Mouse (Mus musculus) embryonic facial prominence, embryonic 13.5 days (tissue): ENCODE data around the gene Capn13. TPM values are rescaled to one million over a fixed set of nuclear protein-coding genes. Genes with fewer than 3 reads are reported as not detected.
"Not testable (repeated sequence)": the region's sequence is repeated elsewhere in the genome, so short reads cannot be mapped to it uniquely, and the experiment has no call there.

Experiments
- ATAC-seq: fragments of 200-750 bp; cut with Nextera tagmentation; 2 replicates; pipeline ENCODE4 v1.8.0; 2017; ENCODE audit warnings: low read depth; ENCODE audit not compliant: insufficient number of reproducible peaks, insufficient read depth, low FRiP score, low TSS enrichment
- H3K27ac ChIP-seq: fragments of 300-500 bp; sonication (generic); 2 replicates; pipeline ENCODE4 v1.5.1; 2015; ENCODE audit warnings: moderate library complexity, mild to moderate bottlenecking, inconsistent platforms
- H3K27me3 ChIP-seq: fragments of 300-500 bp; sonication (generic); 2 replicates; pipeline ENCODE4 v1.6.1; 2015; ENCODE audit warnings: mild to moderate bottlenecking, inconsistent platforms
- H3K36me3 ChIP-seq: fragments of 300-500 bp; sonication (generic); 2 replicates; pipeline ENCODE4 v1.6.1; 2015; ENCODE audit warnings: mild to moderate bottlenecking, inconsistent platforms
- H3K4me1 ChIP-seq: fragments of 300-500 bp; sonication (generic); 2 replicates; pipeline ENCODE4 v1.6.1; 2015; ENCODE audit warnings: inconsistent platforms
- H3K4me2 ChIP-seq: fragments of 300-500 bp; sonication (generic); 2 replicates; pipeline ENCODE4 v1.6.1; 2015; ENCODE audit warnings: moderate library complexity, mild to moderate bottlenecking, inconsistent platforms
- H3K4me3 ChIP-seq: fragments of 300-500 bp; sonication (generic); 2 replicates; pipeline ENCODE4 v1.5.1; 2015; ENCODE audit warnings: mild to moderate bottlenecking, inconsistent platforms
- H3K9ac ChIP-seq: fragments of 300-500 bp; sonication (generic); 2 replicates; pipeline ENCODE4 v1.6.1; 2015; ENCODE audit warnings: mild to moderate bottlenecking, inconsistent platforms
- H3K9me3 ChIP-seq: fragments of 300-500 bp; sonication (generic); 2 replicates; pipeline ENCODE4 v1.6.1; 2016; ENCODE audit warnings: inconsistent platforms
- WGBS: fragments of 180-500 bp; shearing (Covaris S2); methylation state at CpG from one replicate; pipeline ENCODE4 v1.1.7; 2015; ENCODE audit warnings: mixed read lengths; 5-methylcytosine and 5-hydroxymethylcytosine counted together
- polyA plus RNA-seq: library from polyadenylated mRNA; unstranded; fragments of >200 nt; fragmentation: Nextera tagmentation; extraction: Ambion mirVana; gene quantifications from 2 replicates; pipeline ENCODE4 v1.2.1, GENCODE M21; 2015

The Capn13 gene
- polyA plus RNA-seq, 1 experiment from 2014 or later: not detected

- H3K9ac ChIP-seq: no peak overlapping the region
- peaks cover 35% of the 10 kb centered on the region for H3K27me3 ChIP-seq
- H3K9me3 ChIP-seq: no peaks in the 10 kb centered on the region
- H3K36me3 ChIP-seq: no peaks in the 10 kb centered on the region
- peaks cover 13% of the 10 kb centered on the region for H3K4me1 ChIP-seq
- H3K4me2 ChIP-seq: no peak overlapping the region
- 8% methylated on average over 10 of the region's 10 CpGs for WGBS
- H3K4me3 ChIP-seq: no peak overlapping the region
- H3K27ac ChIP-seq: no peak overlapping the region
- no peak; the same call in 1 of the 2 replicates for ATAC-seq
These were observed 98.6 kb downstream of the Capn13 start for GRCm38 (mm10) chr17:73302104-73302503.

- no peak overlapping the region for H3K27ac ChIP-seq
- no peaks in the 10 kb centered on the region for H3K9me3 ChIP-seq
- no peaks in the 10 kb centered on the region for H3K36me3 ChIP-seq
- no peak for ATAC-seq
- peaks cover 13% of the 10 kb centered on the region for H3K4me1 ChIP-seq
- no peak overlapping the region for H3K4me3 ChIP-seq
- H3K4me2 ChIP-seq: no peak overlapping the region
- no peak overlapping the region for H3K9ac ChIP-seq
- peaks cover 35% of the 10 kb centered on the region for H3K27me3 ChIP-seq
- 32% methylated on average over 15 of the region's 15 CpGs for WGBS
These were observed 99.2 kb downstream of the Capn13 start for GRCm38 (mm10) chr17:73301258-73302050.

- ATAC-seq: no peak
- Histone ChIP-seq H3K9ac (no peak overlapping the region), H3K9me3 (no peaks in the 10 kb centered on the region), H3K4me1 (peaks cover 13% of the 10 kb centered on the region), H3K36me3 (no peaks in the 10 kb centered on the region), H3K4me3 (no peak overlapping the region), H3K27ac (no peak overlapping the region), H3K4me2 (no peak overlapping the region), H3K27me3 (peaks cover 40% of the 10 kb centered on the region)
- WGBS: 68% methylated on average over 7 of the region's 7 CpGs
These were observed 100.4 kb downstream of the Capn13 start for GRCm38 (mm10) chr17:73300147-73300880.

GRCm38 (mm10) chr17:73298981-73299380 is 101.7 kb downstream of the Capn13 start:
- H3K36me3 ChIP-seq: no peaks in the 10 kb centered on the region
- H3K4me3 ChIP-seq: no peak overlapping the region
- ATAC-seq: no peak
- WGBS: 83% methylated on average over 6 of the region's 6 CpGs
- H3K9ac ChIP-seq: no peak overlapping the region
- H3K27ac ChIP-seq: no peak overlapping the region
- peaks cover 13% of the 10 kb centered on the region for H3K4me1 ChIP-seq
- peaks cover 33% of the 10 kb centered on the region for H3K27me3 ChIP-seq
- H3K9me3 ChIP-seq: no peaks in the 10 kb centered on the region
- H3K4me2 ChIP-seq: no peak overlapping the region

- ATAC-seq: no peak
- H3K4me2 ChIP-seq: no peak overlapping the region
- no peaks in the 10 kb centered on the region for H3K36me3 ChIP-seq
- H3K4me1 ChIP-seq: peaks cover 10% of the 10 kb centered on the region
- H3K27me3 ChIP-seq: peaks cover 17% of the 10 kb centered on the region
- no peak overlapping the region for H3K27ac ChIP-seq
- H3K4me3 ChIP-seq: no peak overlapping the region
- no peak overlapping the region for H3K9ac ChIP-seq
- WGBS: 30% methylated on average over 4 of the region's 4 CpGs
- H3K9me3 ChIP-seq: no peaks in the 10 kb centered on the region
These were observed 103.8 kb downstream of the Capn13 start for GRCm38 (mm10) chr17:73296855-73297254.

GRCm38 (mm10) chr17:73293237-73293636 is 107.4 kb downstream of the Capn13 start:
- 80% methylated on average over 3 of the region's 3 CpGs for WGBS
- Histone ChIP-seq H3K27ac (no peak overlapping the region), H3K4me2 (no peak overlapping the region), H3K4me3 (no peak overlapping the region), H3K4me1 (no peaks in the 10 kb centered on the region; the same call in 1 of the 2 replicates), H3K27me3 (peaks cover 8% of the 10 kb centered on the region), H3K9me3 (no peaks in the 10 kb centered on the region), H3K36me3 (no peaks in the 10 kb centered on the region), H3K9ac (no peak overlapping the region)
- ATAC-seq: no peak

GRCm38 (mm10) chr17:73284301-73284700 is 116.4 kb downstream of the Capn13 start:
- H3K4me3 ChIP-seq: no peak overlapping the region
- no peak overlapping the region for H3K27ac ChIP-seq
- no peak overlapping the region for H3K4me2 ChIP-seq
- H3K9ac ChIP-seq: no peak overlapping the region
- no peak for ATAC-seq
- H3K36me3 ChIP-seq: no peaks in the 10 kb centered on the region
- 10% methylated on average over 2 of the region's 2 CpGs for WGBS
- H3K27me3 ChIP-seq: no peaks in the 10 kb centered on the region
- H3K9me3 ChIP-seq: no peaks in the 10 kb centered on the region
- peaks cover 19% of the 10 kb centered on the region for H3K4me1 ChIP-seq

GRCm38 (mm10) chr17:73282702-73283101 is 118.0 kb downstream of the Capn13 start:
- not testable (repeated sequence) for ATAC-seq, H3K4me3 ChIP-seq, H3K9ac ChIP-seq, H3K27ac ChIP-seq, H3K27me3 ChIP-seq, H3K9me3 ChIP-seq, H3K36me3 ChIP-seq, H3K4me2 ChIP-seq
- H3K4me1 ChIP-seq: peaks cover 19% of the 10 kb centered on the region
- WGBS: 47% methylated on average over 6 of the region's 6 CpGs

- ATAC-seq: no peak
- Histone ChIP-seq H3K9ac (no peak overlapping the region), H3K4me3 (no peak overlapping the region), H3K27ac (no peak overlapping the region), H3K36me3 (no peaks in the 10 kb centered on the region), H3K9me3 (no peaks in the 10 kb centered on the region), H3K4me2 (no peak overlapping the region), H3K4me1 (peaks cover 8% of the 10 kb centered on the region; the same call in 1 of the 2 replicates), H3K27me3 (no peaks in the 10 kb centered on the region; the same call in 1 of the 2 replicates)
- WGBS: 90% methylated on average over 4 of the region's 4 CpGs
These were observed 122.9 kb downstream of the Capn13 start for GRCm38 (mm10) chr17:73277770-73278169.

- Histone ChIP-seq H3K27ac (no peak overlapping the region), H3K4me1 (no peaks in the 10 kb centered on the region), H3K27me3 (no peaks in the 10 kb centered on the region; the same call in 1 of the 2 replicates), H3K9me3 (no peaks in the 10 kb centered on the region), H3K9ac (no peak overlapping the region), H3K4me2 (no peak overlapping the region), H3K36me3 (no peaks in the 10 kb centered on the region), H3K4me3 (no peak overlapping the region)
- ATAC-seq: no peak
- WGBS: 85% methylated on average over 10 of the region's 10 CpGs
These were observed 125.6 kb downstream of the Capn13 start for GRCm38 (mm10) chr17:73275066-73275465.

- ATAC-seq: no peak
- H3K9ac ChIP-seq: no peak overlapping the region
- no peaks in the 10 kb centered on the region for H3K4me1 ChIP-seq
- no peaks in the 10 kb centered on the region; the same call in 1 of the 2 replicates for H3K27me3 ChIP-seq
- H3K27ac ChIP-seq: no peak overlapping the region
- H3K4me3 ChIP-seq: no peak overlapping the region
- WGBS: 76% methylated on average over 7 of the region's 7 CpGs
- H3K36me3 ChIP-seq: no peaks in the 10 kb centered on the region
- H3K9me3 ChIP-seq: no peaks in the 10 kb centered on the region
- no peak overlapping the region for H3K4me2 ChIP-seq
These were observed 126.9 kb downstream of the Capn13 start for GRCm38 (mm10) chr17:73273809-73274208.
